Mouse (Mus musculus) heart, embryonic 14.5 days (tissue): ENCODE measurements around the gene Tdgf1. TPM values are rescaled to one million over a fixed set of nuclear protein-coding genes. Genes with fewer than 3 reads are reported as not detected.

Source experiments
- ATAC-seq: fragments of 200-750 bp; cut with Nextera tagmentation; 2 replicates; pipeline ENCODE4 v1.8.0; 2017; ENCODE audit warnings: low read depth, moderate TSS enrichment; ENCODE audit not compliant: insufficient number of reproducible peaks, insufficient read depth, low FRiP score
- H3K27ac ChIP-seq, 2 experiments: fragments of 200-500 bp in 1 of 2; fragments of 300-500 bp in 1 of 2; sonication (generic) in 1 of 2; replicated peaks in 1 of 2; 2 replicates each; pipeline ENCODE4 v1.5.1; 2012 to 2014; ENCODE audit warnings: low read depth in 2 of 2, low read length in 2 of 2, control low read depth in 1 of 2, mild to moderate bottlenecking in 1 of 2, mixed read lengths in 1 of 2; ENCODE audit not compliant: control insufficient read depth in 1 of 2, insufficient read depth in 1 of 2
- H3K27me3 ChIP-seq: fragments of 300-500 bp; sonication (generic); 2 replicates; pipeline ENCODE4 v1.6.1; 2014; ENCODE audit warnings: mild to moderate bottlenecking, low read length, control low read depth; ENCODE audit not compliant: control insufficient read depth, insufficient read depth
- H3K36me3 ChIP-seq: fragments of 300-500 bp; sonication (generic); 2 replicates; pipeline ENCODE4 v1.6.1; 2014; ENCODE audit warnings: mild to moderate bottlenecking, control low read depth, low read length, mixed read lengths; ENCODE audit not compliant: control insufficient read depth, insufficient read depth
- H3K4me1 ChIP-seq, 2 experiments: fragments of 200-500 bp in 1 of 2; fragments of 300-500 bp in 1 of 2; sonication (generic) in 1 of 2; 2 replicates each; pipeline ENCODE4 v1.6.1; 2012 to 2014; ENCODE audit warnings: low read length in 2 of 2, control low read depth in 1 of 2, mixed read lengths in 1 of 2; ENCODE audit not compliant: control insufficient read depth in 2 of 2, insufficient read depth in 2 of 2
- H3K4me2 ChIP-seq: fragments of 300-500 bp; sonication (generic); 2 replicates; pipeline ENCODE4 v1.6.1; 2014; ENCODE audit warnings: mild to moderate bottlenecking, low read length
- H3K4me3 ChIP-seq, 2 experiments: fragments of 200-500 bp in 1 of 2; fragments of 300-500 bp in 1 of 2; sonication (generic) in 1 of 2; 2 replicates each; pipeline ENCODE4 v1.5.1; 2012 to 2014; ENCODE audit warnings: low read length in 2 of 2, mild to moderate bottlenecking in 2 of 2, control low read depth in 1 of 2, low read depth in 1 of 2, moderate library complexity in 1 of 2; ENCODE audit not compliant: control insufficient read depth in 1 of 2, insufficient read depth in 1 of 2
- H3K9ac ChIP-seq: fragments of 300-500 bp; sonication (generic); 2 replicates; pipeline ENCODE4 v1.6.1; 2014; ENCODE audit warnings: mild to moderate bottlenecking, low read length
- H3K9me3 ChIP-seq: fragments of 300-500 bp; sonication (generic); 2 replicates; pipeline ENCODE4 v1.6.1; 2016; ENCODE audit warnings: low read length, control low read depth; ENCODE audit not compliant: control insufficient read depth
- WGBS: fragments of 180-500 bp; shearing (Covaris S2); extraction: QIAGEN DNeasy Blood & Tissue Kit; methylation state at CpG from one replicate; pipeline ENCODE4 v1.1.7; 2014; 5-methylcytosine and 5-hydroxymethylcytosine counted together
- polyA plus RNA-seq: library from polyadenylated mRNA; unstranded; fragments of >200 nt; fragmentation: Nextera tagmentation; extraction: Ambion mirVana; gene quantifications from 2 replicates; pipeline ENCODE4 v1.2.1, GENCODE M21; 2014

The Tdgf1 gene
- polyA plus RNA-seq, 1 experiment from 2014 or later, result not detected

GRCm38 (mm10) chr9:110985951-110986350 is 40.0 kb upstream of the Tdgf1 start:
- H3K36me3 ChIP-seq, result no peaks in the 10 kb centered on the region
- H3K4me1 ChIP-seq, result no peaks in the 10 kb centered on the region; a peak in 1 of 4 replicates
- no peak overlapping the region for H3K4me3 ChIP-seq
- no peaks in the 10 kb centered on the region for H3K27me3 ChIP-seq
- WGBS, result 86% methylated on average over 8 of the region's 8 CpGs
- no peak overlapping the region for H3K9ac ChIP-seq
- no peak overlapping the region for H3K4me2 ChIP-seq
- no peak overlapping the region for H3K27ac ChIP-seq
- H3K9me3 ChIP-seq, result no peaks in the 10 kb centered on the region
- ATAC-seq, result no peak

GRCm38 (mm10) chr9:110985541-110985940 is 39.6 kb upstream of the Tdgf1 start:
- no peaks in the 10 kb centered on the region for H3K27me3 ChIP-seq
- no peak overlapping the region for H3K9ac ChIP-seq
- H3K4me1 ChIP-seq, result no peaks in the 10 kb centered on the region; a peak in 1 of 4 replicates
- no peak overlapping the region for H3K4me2 ChIP-seq
- H3K27ac ChIP-seq, result no peak overlapping the region
- no peak for ATAC-seq
- no peak overlapping the region for H3K4me3 ChIP-seq
- WGBS, result 90% methylated on average over 5 of the region's 5 CpGs
- H3K9me3 ChIP-seq, result no peaks in the 10 kb centered on the region
- H3K36me3 ChIP-seq, result no peaks in the 10 kb centered on the region

GRCm38 (mm10) chr9:110984096-110984495 is 38.1 kb upstream of the Tdgf1 start:
- Histone ChIP-seq H3K36me3 (no peaks in the 10 kb centered on the region), H3K4me1 (no peaks in the 10 kb centered on the region; a peak in 1 of 4 replicates), H3K27me3 (no peaks in the 10 kb centered on the region), H3K9ac (no peak overlapping the region), H3K9me3 (no peaks in the 10 kb centered on the region), H3K4me2 (no peak overlapping the region), H3K4me3 (no peak overlapping the region), H3K27ac (no peak overlapping the region)
- no peak for ATAC-seq
- WGBS, result 93% methylated on average over 9 of the region's 9 CpGs

GRCm38 (mm10) chr9:110982351-110982750 is 36.4 kb upstream of the Tdgf1 start:
- WGBS, result 65% methylated on average over 4 of the region's 4 CpGs
- no peaks in the 10 kb centered on the region for H3K36me3 ChIP-seq
- H3K27me3 ChIP-seq, result no peaks in the 10 kb centered on the region
- no peak overlapping the region for H3K4me3 ChIP-seq
- no peak overlapping the region for H3K4me2 ChIP-seq
- no peaks in the 10 kb centered on the region for H3K9me3 ChIP-seq
- no peak overlapping the region for H3K9ac ChIP-seq
- no peak for ATAC-seq
- no peaks in the 10 kb centered on the region for H3K4me1 ChIP-seq
- no peak overlapping the region for H3K27ac ChIP-seq

- H3K9ac ChIP-seq, result no peak overlapping the region
- no peak overlapping the region for H3K4me2 ChIP-seq
- no peak overlapping the region for H3K27ac ChIP-seq
- H3K9me3 ChIP-seq, result no peaks in the 10 kb centered on the region
- no peaks in the 10 kb centered on the region for H3K36me3 ChIP-seq
- WGBS, result 93% methylated on average over 11 of the region's 11 CpGs
- no peak for ATAC-seq
- H3K4me1 ChIP-seq, result no peaks in the 10 kb centered on the region
- H3K27me3 ChIP-seq, result no peaks in the 10 kb centered on the region
- no peak overlapping the region for H3K4me3 ChIP-seq
Measured at GRCm38 (mm10) chr9:110979411-110979810, 33.5 kb upstream of the Tdgf1 start.

GRCm38 (mm10) chr9:110965910-110966231 is 19.9 kb upstream of the Tdgf1 start:
- Histone ChIP-seq H3K4me1 (peaks cover 0 to 4% of the 10 kb centered on the region in 2 experiments; a peak in 1 of 4 replicates), H3K4me3 (no peak overlapping the region), H3K9me3 (no peaks in the 10 kb centered on the region), H3K27ac (no peak overlapping the region), H3K9ac (no peak overlapping the region), H3K4me2 (no peak overlapping the region), H3K27me3 (no peaks in the 10 kb centered on the region), H3K36me3 (no peaks in the 10 kb centered on the region)
- WGBS, result 61% methylated on average over 2 of the region's 2 CpGs
- no peak for ATAC-seq

GRCm38 (mm10) chr9:110965062-110965909 is 19.3 kb upstream of the Tdgf1 start:
- Histone ChIP-seq H3K9ac (no peak overlapping the region), H3K27ac (no peak overlapping the region), H3K4me1 (peaks cover 0 to 4% of the 10 kb centered on the region in 2 experiments; a peak in 1 of 4 replicates), H3K27me3 (no peaks in the 10 kb centered on the region), H3K4me3 (no peak overlapping the region), H3K4me2 (no peak overlapping the region), H3K9me3 (no peaks in the 10 kb centered on the region), H3K36me3 (no peaks in the 10 kb centered on the region)
- WGBS, result 87% methylated on average over 22 of the region's 22 CpGs
- ATAC-seq, result no peak
